Comparison of ENCODE assay signal across 9 mouse cellular contexts in genomic region chr5:141985003-141985402, GRCm38 (mm10).
DNase-seq lines count a peak whose midpoint lies in the region; ATAC-seq and TF ChIP-seq lines count a peak whose summit lies in the region.
"Had no signal": no experiment of that assay in that cellular context is flagged by ENCODE, and none has a peak within 500 bp of the region (broad histone marks: within the 10 kb centered on the region; RNA-seq: fewer than 3 reads in every experiment).

No protein-coding gene starts in this region.

- H3K27ac ChIP-seq in midbrain, embryonic 11.5 days (ENCODE audit: low read depth, low read length): no peak overlapping the region
- H3K27ac ChIP-seq in midbrain, embryonic 15.5 days: no peak overlapping the region
- H3K27ac ChIP-seq in kidney, postnatal 0 days: no peak overlapping the region
- H3K27ac ChIP-seq: stomach, embryonic 15.5 days had no signal

- H3K36me3 ChIP-seq in midbrain, embryonic 11.5 days (ENCODE audit: control insufficient read depth, insufficient read depth, low read length): no peaks in the 10 kb centered on the region
- H3K36me3 ChIP-seq in midbrain, embryonic 15.5 days (replicated peaks): no peaks in the 10 kb centered on the region
- no peaks in the 10 kb centered on the region for H3K36me3 ChIP-seq in kidney, postnatal 0 days (ENCODE audit: insufficient read depth, low read length)
- H3K36me3 ChIP-seq: stomach, embryonic 15.5 days had no signal

- H3K4me3 ChIP-seq in midbrain, embryonic 11.5 days (ENCODE audit: low read depth, low read length): no peak overlapping the region
- no peak overlapping the region for H3K4me3 ChIP-seq in midbrain, embryonic 15.5 days
- no peak overlapping the region for H3K4me3 ChIP-seq in kidney, postnatal 0 days (replicated peaks; ENCODE audit: low read depth, low read length)
- H3K4me3 ChIP-seq: stomach, embryonic 15.5 days had no signal

- peak; percentile 97 for DNase-seq in midbrain, embryonic 11.5 days (ENCODE audit: low spot score, missing footprints)
- peak; percentile 78 for DNase-seq in c-Kit-positive CD71-negative TER-119-negative erythroid progenitor cells, embryonic 14.5 days (ENCODE audit: low read depth)
- DNase-seq in gastrocnemius, postnatal 10 days: peak; percentile 84
- DNase-seq in kidney, postnatal 0 days (ENCODE audit: low spot score): peak; percentile 87
- DNase-seq in lung, postnatal 14 days: peak; percentile 86
- DNase-seq in spleen, adult 12 weeks (ENCODE audit: low spot score): peak; percentile 2

- no peak for ATAC-seq in midbrain, embryonic 11.5 days (ENCODE audit: low FRiP score)
- no peak for ATAC-seq in midbrain, embryonic 15.5 days (replicated peaks)
- no peak for ATAC-seq in kidney, postnatal 0 days (replicated peaks; ENCODE audit: low FRiP score, low read depth)
- ATAC-seq in inflammation-experienced regulatory T-cells, adult 6 months: no peak

- 17% methylated on average over 8 of the region's 8 CpGs for WGBS in midbrain, embryonic 11.5 days
- 13% methylated on average over 8 of the region's 8 CpGs for WGBS in midbrain, embryonic 15.5 days
- 7% methylated on average over 8 of the region's 8 CpGs for WGBS in kidney, postnatal 0 days

- H3K27me3 ChIP-seq in midbrain, embryonic 11.5 days (ENCODE audit: control insufficient read depth, insufficient read depth, low read length): no peaks in the 10 kb centered on the region
- H3K27me3 ChIP-seq in midbrain, embryonic 15.5 days (replicated peaks): no peaks in the 10 kb centered on the region
- no peaks in the 10 kb centered on the region for H3K27me3 ChIP-seq in kidney, postnatal 0 days (ENCODE audit: insufficient read depth, low read length)
- H3K27me3 ChIP-seq: stomach, embryonic 15.5 days had no signal

- H3K4me1 ChIP-seq in midbrain, embryonic 11.5 days (ENCODE audit: control insufficient read depth, insufficient read depth, low read length): peaks cover 3% of the 10 kb centered on the region; the same call in 1 of the 2 replicates
- 0 out of 2 replicates have a peak, but pooled peaks cover 4% of the 10 kb centered on the region for H3K4me1 ChIP-seq in midbrain, embryonic 15.5 days
- no peaks in the 10 kb centered on the region for H3K4me1 ChIP-seq in kidney, postnatal 0 days (replicated peaks; ENCODE audit: insufficient read depth, low read length)
- H3K4me1 ChIP-seq: stomach, embryonic 15.5 days had no signal

- no peak overlapping the region for H3K4me2 ChIP-seq in midbrain, embryonic 11.5 days
- H3K4me2 ChIP-seq in midbrain, embryonic 15.5 days: no peak overlapping the region
- no peak overlapping the region for H3K4me2 ChIP-seq in kidney, postnatal 0 days (ENCODE audit: low read length)
- H3K4me2 ChIP-seq: stomach, embryonic 15.5 days had no signal

- peak; percentile 89 for TF ChIP-seq CTCF in kidney, postnatal 0 days (IDR thresholded peaks at IDR 0.05; ENCODE audit: low read depth)

- H3K9me3 ChIP-seq in midbrain, embryonic 11.5 days (ENCODE audit: control insufficient read depth, low read length): no peaks in the 10 kb centered on the region
- no peaks in the 10 kb centered on the region for H3K9me3 ChIP-seq in midbrain, embryonic 15.5 days
- no peaks in the 10 kb centered on the region for H3K9me3 ChIP-seq in kidney, postnatal 0 days (replicated peaks; ENCODE audit: low read length)
- H3K9me3 ChIP-seq: stomach, embryonic 15.5 days had no signal

- no peak overlapping the region for H3K9ac ChIP-seq in midbrain, embryonic 11.5 days (ENCODE audit: low read length)
- no peak overlapping the region for H3K9ac ChIP-seq in midbrain, embryonic 15.5 days
- no peak overlapping the region for H3K9ac ChIP-seq in kidney, postnatal 0 days (ENCODE audit: low read depth, low read length)
- H3K9ac ChIP-seq: stomach, embryonic 15.5 days had no signal

Comparison
In these comparisons a context has a peak if more than half of its experiments do, and no peak if none do; other contexts are left out.
1. DNase-seq: peak in every context shown above with its lines; median percentile 97 in midbrain, embryonic 11.5 days; 87 in kidney, postnatal 0 days; 86 in lung, postnatal 14 days; 84 in gastrocnemius, postnatal 10 days; 78 in c-Kit-positive CD71-negative TER-119-negative erythroid progenitor cells, embryonic 14.5 days; 2 in spleen, adult 12 weeks.